Mouse (Mus musculus) heart, adult 2 months (tissue): ENCODE results near the gene Uox.

ENCODE experiments used
- CTCF ChIP-seq: fragments of 200-600 bp; IDR thresholded peaks from 2 replicates; pipeline ENCODE4 v1.8.1; 2022; ENCODE audit warnings: antibody characterized with exemption, mild to moderate bottlenecking, moderate library complexity
- EP300 ChIP-seq: fragments of 200-500 bp; IDR thresholded peaks from 2 replicates; pipeline ENCODE4 v1.6.1; 2011; ENCODE audit warnings: low read depth, low read length, control low read depth; ENCODE audit not compliant: insufficient read depth
- POLR2A ChIP-seq: fragments of 200-500 bp; IDR thresholded peaks from 2 replicates; pipeline ENCODE4 v1.6.1; 2011; ENCODE audit warnings: mild to moderate bottlenecking, low read depth, low read length, control low read depth; ENCODE audit not compliant: insufficient read depth

GRCm38 (mm10) chr3:146650716-146651115 lies 80.5 kb downstream of the Uox start:
- TF ChIP-seq EP300 (no peak), CTCF (no peak), POLR2A (no peak)
